Mouse (Mus musculus) thymus, postnatal 0 days (tissue): ENCODE data around the gene Uqcc3. TPM values are rescaled to one million over a fixed set of nuclear protein-coding genes. Genes with fewer than 3 reads are reported as not detected.
A peak's percentile ranks its signal among the peaks of the same experiment; 100 is the strongest.
"Not testable (repeated sequence)": the region's sequence is repeated elsewhere in the genome, so short reads cannot be mapped to it uniquely, and the experiment has no call there.

ENCODE experiments used
- DNase-seq: peaks from one replicate; pipeline ENCODE4 v3.0.0-alpha.2; 2015; ENCODE audit warnings: low spot score
- polyA plus RNA-seq: library from polyadenylated mRNA; unstranded; fragments of >200 nt; fragmentation: Nextera tagmentation; extraction: Ambion mirVana; gene quantifications from 2 replicates; pipeline ENCODE4 v1.2.1, GENCODE M21; 2015

Uqcc3 gene
- polyA plus RNA-seq = 106 and 119 TPM in 2 replicates

DNA sequence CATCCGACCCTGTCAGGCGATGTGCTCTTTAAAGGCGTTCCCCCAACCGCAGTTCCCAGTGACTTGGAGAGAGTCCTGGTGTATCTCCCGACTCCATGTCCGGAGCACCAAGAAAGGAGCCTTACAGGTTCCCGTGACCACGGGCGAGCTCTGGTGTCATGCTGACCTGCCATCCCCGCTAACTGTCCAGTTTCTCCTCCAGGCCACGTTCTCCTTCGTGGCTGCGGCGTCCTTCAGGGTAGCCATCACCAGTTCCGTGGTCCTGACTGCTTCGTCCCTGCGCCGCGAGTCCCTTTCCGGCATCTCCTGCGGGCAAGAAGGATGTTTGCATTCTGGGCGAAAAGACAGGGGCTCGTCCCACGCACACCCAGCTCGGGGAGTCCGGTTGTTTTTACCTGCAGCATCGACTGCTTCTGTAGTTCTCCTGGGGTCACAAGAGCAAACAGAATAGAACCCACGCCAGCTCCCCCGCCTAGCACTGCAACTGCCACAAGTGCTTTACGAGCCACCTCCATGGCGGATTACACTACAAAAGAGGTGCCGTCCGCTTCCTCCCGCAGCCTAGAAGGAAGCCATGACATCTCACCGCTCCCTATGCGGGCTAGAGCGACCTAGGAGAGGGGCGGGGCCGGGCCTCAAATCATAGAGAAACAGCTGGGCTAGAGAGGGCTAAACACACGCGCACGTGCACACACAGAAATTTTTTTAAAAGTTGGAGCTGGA is at the start of gene Uqcc3:
Uqcc3 (minus strand) TSS at position 613 of the 723 bp plus-strand sequence.
- peak; percentile 92 for DNase-seq

GRCm38 (mm10) chr19:8930117-8930516 is 49.4 kb upstream of the Uqcc3 start:
- DNase-seq = no peak

DNA sequence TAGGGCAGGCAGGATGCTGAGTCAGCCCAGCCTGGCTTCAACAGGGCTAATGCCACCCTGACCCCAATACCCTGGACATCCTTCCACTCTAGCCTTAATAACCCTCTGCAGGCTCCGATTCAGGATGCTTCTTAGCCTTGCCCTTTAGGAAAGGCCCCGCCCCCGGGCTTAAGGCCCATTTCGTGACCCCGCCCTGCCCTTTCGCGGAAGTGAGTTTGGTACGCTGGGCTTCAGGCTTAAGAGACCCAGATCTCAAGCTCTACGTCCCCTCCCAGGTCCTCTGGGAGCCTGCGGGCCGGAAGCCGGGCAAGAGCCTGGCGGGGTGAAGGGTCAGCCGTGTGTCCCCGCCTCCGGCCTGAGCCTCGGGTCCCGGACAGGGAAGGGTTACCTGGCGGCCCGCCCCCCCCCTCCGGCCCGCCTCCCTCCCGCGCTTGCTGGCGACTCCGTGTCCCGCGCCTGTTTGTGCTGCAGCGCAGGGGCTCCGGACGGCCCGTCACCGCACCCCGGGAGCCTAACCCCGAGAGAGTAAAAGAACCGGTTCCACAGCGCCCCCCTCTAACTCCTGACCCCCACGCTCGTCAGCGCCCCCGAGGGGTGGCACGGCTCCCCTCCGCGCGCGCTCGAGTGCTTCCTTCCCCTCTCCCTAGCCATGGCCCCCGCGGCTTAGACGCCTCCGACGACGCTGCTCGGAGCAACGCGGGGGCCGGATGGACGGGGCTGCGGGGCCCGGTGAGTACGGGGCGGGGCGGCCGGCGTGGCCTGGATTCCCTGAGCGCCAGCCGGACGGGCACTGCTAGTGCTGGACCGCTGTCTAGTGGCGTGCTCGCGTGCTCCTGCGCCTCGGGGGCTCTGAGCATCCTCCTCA is 48.7 kb upstream of the Uqcc3 start, which contains the start of the genes Rom1 and Eml3:
Rom1 (minus strand) TSS at position 133 of the 865 bp plus-strand sequence.
Eml3 (plus strand) TSS at position 329 of the 865 bp plus-strand sequence.
- DNase-seq = peak; percentile 87

DNA sequence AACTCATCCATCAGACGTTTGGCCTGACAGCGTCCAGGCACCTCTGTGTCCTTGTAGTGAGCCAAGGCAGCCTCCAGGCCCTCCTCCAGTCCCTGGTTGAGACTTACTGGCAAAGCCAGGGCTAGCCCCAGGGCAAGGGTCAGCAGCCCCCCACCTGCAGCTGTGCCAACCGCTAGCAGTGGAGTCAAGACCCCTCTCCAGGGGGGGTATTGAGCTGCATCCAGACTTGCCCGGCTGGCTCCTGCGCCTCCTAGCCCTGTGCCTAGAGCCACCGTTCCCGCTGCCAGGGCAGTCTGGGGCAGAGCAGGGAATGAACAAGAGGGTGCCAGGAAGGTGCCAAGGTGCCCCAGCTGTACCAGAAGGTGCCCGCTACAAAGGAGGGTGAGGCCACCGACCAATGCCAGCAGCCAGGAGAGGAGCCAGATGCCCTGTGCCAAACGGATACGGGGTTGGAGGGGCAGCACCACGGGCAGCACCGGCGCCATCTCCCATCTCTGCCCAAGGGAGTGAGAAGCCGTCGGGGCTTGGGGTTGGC is 48.0 kb upstream of the Uqcc3 start:
- no peak for DNase-seq

- DNase-seq = no peak
Observed at GRCm38 (mm10) chr19:8927891-8928525, 47.3 kb upstream of the Uqcc3 start.

- DNase-seq = no peak
Observed at GRCm38 (mm10) chr19:8926766-8927165, 46.0 kb upstream of the Uqcc3 start.

- DNase-seq = no peak
Observed at GRCm38 (mm10) chr19:8921741-8922140, 41.0 kb upstream of the Uqcc3 start.

DNA sequence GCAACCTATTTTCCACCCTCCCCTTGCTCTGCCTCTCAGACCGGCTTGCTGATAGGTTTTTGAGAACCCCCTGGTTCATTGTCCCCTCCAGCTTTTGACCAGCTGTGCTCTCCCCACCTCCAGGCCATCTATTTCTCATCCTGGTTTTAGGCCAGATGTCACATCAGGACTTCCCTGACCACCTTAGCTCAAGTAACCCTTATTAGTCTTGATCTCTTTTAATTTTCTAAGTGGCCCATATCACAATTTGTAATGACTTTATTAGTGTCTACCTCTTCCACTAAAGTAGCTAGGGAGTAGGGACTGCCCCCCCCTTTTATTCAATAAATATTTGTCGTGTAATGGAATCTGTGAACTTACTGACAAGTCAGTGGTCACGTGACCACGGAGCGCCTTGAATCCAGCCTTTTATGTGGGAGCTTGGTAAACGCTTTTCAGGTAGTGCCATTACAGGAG is 40.1 kb upstream of the Uqcc3 start:
- DNase-seq = peak; percentile 61

GRCm38 (mm10) chr19:8920073-8920736 is 39.5 kb upstream of the Uqcc3 start, which contains the start of gene B3gat3:
B3gat3 (plus strand) TSS chr19:8920374.
- peak; percentile 77 for DNase-seq

DNA sequence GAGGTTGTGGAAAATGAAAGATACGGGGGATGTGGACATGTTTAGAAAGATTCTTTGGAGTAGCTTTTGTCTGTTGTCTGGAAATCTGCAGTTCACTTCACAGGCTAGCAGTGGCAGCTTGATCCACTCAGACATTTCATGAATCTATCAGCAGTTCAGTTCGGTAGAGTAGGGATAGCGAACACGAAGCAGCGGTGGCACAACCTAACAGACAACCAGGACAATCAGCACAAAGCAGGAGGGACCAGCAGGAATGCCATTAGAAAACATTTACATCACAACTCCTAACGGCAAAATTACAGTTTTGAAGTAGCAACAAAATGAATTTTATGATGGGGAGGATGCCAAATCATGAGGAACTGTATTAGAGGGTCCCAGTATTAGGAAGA is 39.0 kb upstream of the Uqcc3 start:
- DNase-seq = no peak

DNA sequence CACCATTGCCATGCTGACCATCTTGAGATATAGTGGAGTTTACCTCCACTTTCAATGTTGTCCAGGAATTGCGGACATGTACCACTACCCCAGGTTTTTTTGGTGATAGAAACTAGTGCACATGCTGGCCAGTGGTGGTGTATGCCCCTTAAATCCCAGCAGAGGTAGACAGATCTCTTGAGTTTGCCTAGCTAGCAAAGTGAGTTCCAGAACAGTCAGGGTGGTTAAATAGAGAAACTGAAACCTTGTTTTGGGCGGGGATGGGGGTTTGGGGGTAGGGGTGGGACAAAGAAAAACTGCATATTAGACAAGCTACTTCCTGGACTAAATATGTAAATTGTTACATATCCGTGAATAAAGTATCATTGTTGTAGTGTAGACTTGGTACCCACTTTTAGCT is 38.3 kb upstream of the Uqcc3 start:
- no peak for DNase-seq

DNA sequence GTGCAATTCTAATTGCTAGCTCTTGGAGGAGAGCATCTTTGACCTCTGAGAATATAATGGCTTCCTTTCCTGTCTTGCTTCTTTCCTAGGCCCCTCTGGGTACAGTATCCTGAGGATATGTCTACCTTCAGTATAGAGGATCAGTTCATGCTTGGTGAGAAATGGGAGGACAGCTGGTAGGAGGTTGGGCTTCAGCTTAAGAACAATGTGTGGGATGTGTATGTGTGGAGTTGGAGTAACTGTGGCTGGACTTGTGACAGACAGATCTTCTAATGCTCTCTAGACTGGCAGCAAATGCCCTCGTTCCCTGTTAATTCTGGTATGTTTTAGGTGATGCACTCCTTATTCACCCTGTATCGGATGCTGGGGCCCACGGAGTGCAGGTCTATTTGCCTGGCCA is 33.5 kb upstream of the Uqcc3 start:
- no peak for DNase-seq

- DNase-seq = no peak
Observed at GRCm38 (mm10) chr19:8911810-8912209, 31.1 kb upstream of the Uqcc3 start.

DNA sequence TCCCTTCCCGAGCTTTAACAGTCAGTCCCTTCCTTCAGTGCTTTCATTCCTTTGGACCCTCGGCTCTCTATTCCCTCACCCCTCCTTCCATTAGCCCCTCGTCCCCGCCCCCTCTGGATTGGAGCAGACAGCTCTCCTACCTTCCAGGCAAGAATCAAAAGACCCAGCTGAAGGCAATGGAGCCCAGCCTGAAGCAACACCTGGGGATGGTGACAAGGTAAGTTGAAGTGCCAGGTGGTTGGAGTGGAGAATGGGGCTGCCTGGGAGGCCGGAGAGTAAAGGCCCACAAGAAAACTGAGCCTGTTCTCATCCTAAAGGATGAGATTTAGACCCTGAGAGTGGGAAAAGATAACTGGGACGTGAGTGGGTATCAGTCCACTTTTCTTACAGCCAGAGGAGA is 27.8 kb upstream of the Uqcc3 start:
- no peak for DNase-seq

DNA sequence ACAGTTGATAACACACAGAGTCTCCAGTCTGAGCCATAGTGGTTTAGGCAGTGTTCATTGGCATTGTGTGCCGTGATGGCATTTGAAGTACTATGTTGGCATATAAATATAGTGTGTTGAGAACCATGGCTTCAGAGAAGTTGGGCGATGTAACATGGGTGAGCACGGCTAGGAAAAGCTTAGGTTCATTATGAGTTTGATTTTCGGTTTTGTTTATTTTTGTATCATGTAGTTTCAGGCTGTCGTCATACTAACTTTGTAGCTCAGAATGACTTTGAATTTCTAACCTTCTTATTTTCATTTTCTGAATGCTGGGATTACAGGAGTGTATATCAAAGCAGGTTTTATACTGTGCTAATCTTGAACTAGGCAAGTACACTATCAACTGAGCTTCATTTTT is 22.7 kb upstream of the Uqcc3 start:
- DNase-seq = no peak

- no peak for DNase-seq
Observed at GRCm38 (mm10) chr19:8899079-8899478, 18.4 kb upstream of the Uqcc3 start.

- peak; percentile 27 for DNase-seq
Observed at GRCm38 (mm10) chr19:8898576-8898975, 17.9 kb upstream of the Uqcc3 start.

DNA sequence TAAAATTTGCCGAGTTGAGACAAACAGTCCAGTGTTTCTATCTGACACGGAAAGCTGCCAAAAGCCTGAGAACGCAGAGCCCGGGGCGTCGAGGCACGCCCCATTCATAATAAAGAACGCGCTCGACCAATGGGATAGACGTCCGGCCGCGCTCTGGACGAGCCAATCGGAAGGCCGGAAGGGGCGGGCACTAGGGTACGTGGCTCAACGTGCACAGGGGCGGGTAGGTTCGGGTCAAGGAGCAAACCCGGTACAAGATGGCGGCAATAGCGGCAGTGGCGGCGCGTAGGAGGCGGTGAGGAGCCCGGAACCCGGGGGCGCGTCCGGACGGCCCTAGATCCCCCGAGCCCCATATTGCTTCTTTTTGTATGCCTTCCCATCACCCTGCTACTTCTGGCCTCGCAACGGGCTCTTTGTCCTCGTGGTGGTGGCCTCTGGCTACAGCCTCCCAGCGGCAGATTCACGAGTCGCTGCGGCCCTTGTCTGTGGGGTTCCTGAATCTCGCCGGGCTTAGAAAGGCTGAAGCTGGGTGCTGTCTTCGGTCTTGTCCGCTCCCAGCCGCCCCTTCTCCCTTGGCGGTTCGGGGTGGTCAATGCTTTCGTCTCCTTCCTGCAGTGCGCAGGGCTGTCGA is 17.3 kb upstream of the Uqcc3 start, which contains the start of gene Ganab:
Ganab (plus strand) TSS at position 207 of the 631 bp plus-strand sequence.
- peak; percentile 96 for DNase-seq

DNA sequence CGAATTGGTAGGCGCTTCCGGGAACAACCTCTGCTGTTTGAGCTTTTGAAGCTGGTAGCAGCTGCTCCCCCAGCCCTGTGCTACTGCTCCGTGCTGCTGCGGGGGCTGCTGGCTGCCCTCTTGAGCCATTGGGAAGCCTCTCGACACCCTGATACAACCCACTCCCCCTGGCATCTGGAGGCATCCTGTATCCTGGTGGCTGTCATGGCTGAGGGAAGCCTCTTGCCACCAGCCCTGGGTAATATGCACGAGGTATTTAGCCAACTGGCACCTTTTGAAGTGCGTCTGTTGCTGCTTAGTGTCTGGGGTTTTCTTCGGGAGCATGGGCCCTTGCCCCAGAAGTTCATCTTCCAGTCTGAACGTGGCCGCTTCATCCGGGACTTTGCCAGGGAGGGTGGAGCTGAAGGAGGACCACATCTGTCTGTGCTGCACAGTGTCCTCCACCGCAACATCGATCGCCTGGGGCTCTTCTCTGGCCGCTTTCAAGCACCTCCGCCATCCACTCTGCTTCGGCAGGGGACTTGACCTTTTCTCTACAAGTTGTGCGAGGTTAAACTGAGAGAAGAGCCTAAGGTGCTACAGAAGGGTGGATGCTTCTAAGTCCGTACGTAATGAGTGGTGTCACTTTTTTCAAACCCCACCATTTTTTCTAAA is 16.6 kb upstream of the Uqcc3 start:
- DNase-seq = peak; percentile 9

GRCm38 (mm10) chr19:8896231-8896630 is 15.5 kb upstream of the Uqcc3 start:
- DNase-seq = not testable (repeated sequence)
